Mouse (Mus musculus): ENCODE results near the gene Gata2.

- TF ChIP-seq CTCF (IDR thresholded peaks at IDR 0.05; ENCODE audit: low read depth), result no peak
- TF ChIP-seq EP300 (optimal IDR thresholded peaks at IDR 0.05), result no peak
Observed at GRCm38 (mm10) chr6:88146576-88146975, 47.1 kb upstream of the Gata2 start.

All from stomach, postnatal 0 days (tissue).